Mouse (Mus musculus) ES-E14 (cell line): ENCODE results near the gene Cacna1h. TPM values are rescaled to one million over a fixed set of nuclear protein-coding genes. Genes with fewer than 3 reads are reported as not detected.
A peak's percentile ranks its signal among the peaks of the same experiment; 100 is the strongest.

ENCODE experiments used
- DNase-seq: peaks from one replicate; pipeline ENCODE4 v3.0.0-alpha.2; 2013; ENCODE audit warnings: low read depth, low spot score
- H3K27ac ChIP-seq: 2 replicates; pipeline ENCODE4 v1.5.1; 2012; ENCODE audit warnings: low read depth, mild to moderate bottlenecking, low read length, moderate library complexity, mixed read lengths; ENCODE audit not compliant: poor library complexity, insufficient read depth, severe bottlenecking
- H3K36me3 ChIP-seq: 2 replicates; pipeline ENCODE4 v1.6.1; 2012; ENCODE audit warnings: mild to moderate bottlenecking, low read length, moderate library complexity, mixed read lengths; ENCODE audit not compliant: control insufficient read depth, poor library complexity, insufficient read depth, severe bottlenecking
- H3K4me1 ChIP-seq, 2 experiments: fragments of 150-350 bp in 1 of 2; sonication (generic) in 1 of 2; 2 replicates each; pipeline ENCODE4 v1.6.1; 2012; ENCODE audit warnings: low read length in 2 of 2, mild to moderate bottlenecking in 1 of 2, mixed read lengths in 1 of 2; ENCODE audit not compliant: control insufficient read depth in 2 of 2, insufficient read depth in 2 of 2, poor library complexity in 1 of 2
- H3K4me3 ChIP-seq, 2 experiments: fragments of 150-350 bp in 1 of 2; sonication (generic) in 1 of 2; 2 replicates each; pipeline ENCODE4 v1.5.1; 2012; ENCODE audit warnings: low read length in 2 of 2, low read depth in 1 of 2, mild to moderate bottlenecking in 1 of 2, mixed read lengths in 1 of 2; ENCODE audit not compliant: insufficient read depth in 1 of 2, poor library complexity in 1 of 2, severe bottlenecking in 1 of 2
- H3K9ac ChIP-seq: 2 replicates; pipeline ENCODE4 v1.6.1; 2012; ENCODE audit warnings: low read depth, mild to moderate bottlenecking, low read length, mixed read lengths; ENCODE audit not compliant: poor library complexity, insufficient read depth, severe bottlenecking
- H3K9me3 ChIP-seq: fragments of 150-350 bp; sonication (generic); 2 replicates; pipeline ENCODE4 v1.6.1; 2012; ENCODE audit warnings: low read depth, mild to moderate bottlenecking, low read length; ENCODE audit not compliant: control insufficient read depth, insufficient read depth
- CHD2 ChIP-seq: IDR thresholded peaks from 2 replicates; pipeline ENCODE4 v1.6.1; 2014; ENCODE audit warnings: mild to moderate bottlenecking, low read depth, low read length, inconsistent platforms
- HCFC1 ChIP-seq: IDR thresholded peaks from 2 replicates; pipeline ENCODE4 v1.6.1; 2012; ENCODE audit warnings: low read length, inconsistent platforms, borderline replicate concordance; ENCODE audit not compliant: insufficient read depth
- MAFK ChIP-seq: IDR thresholded peaks from 2 replicates; pipeline ENCODE4 v1.6.1; 2014; ENCODE audit warnings: mild to moderate bottlenecking, low read depth, low read length, inconsistent platforms; ENCODE audit not compliant: insufficient read depth
- ZC3H11A ChIP-seq: IDR thresholded peaks from 2 replicates; pipeline ENCODE4 v1.6.1; 2012; ENCODE audit warnings: low read depth, mild to moderate bottlenecking, inconsistent platforms, low read length, borderline replicate concordance
- ZNF384 ChIP-seq: IDR thresholded peaks from 2 replicates; pipeline ENCODE4 v1.6.1; 2012; ENCODE audit warnings: low read depth, low read length, inconsistent platforms
- in situ Hi-C, 2 experiments: fragments of 600-800 bp; cut with MboI; formaldehyde crosslinking; loops; one replicate each; pipeline ENCODE4 v1.15.1; 2025; ENCODE audit warnings: low sequenced_read_pairs in 2 of 2, inconsistent platforms in 1 of 2; ENCODE audit not compliant: unreplicated experiment in 2 of 2
- total RNA-seq: library from RNA; depleted of rRNA; stranded (reverse); fragments of 300-350 nt; gene quantifications from 2 replicates; pipeline ENCODE4 v1.2.3, GENCODE M21; 2012; rRNA removed

Gene Cacna1h
- total RNA-seq = 2.1 and 5.3 TPM in 2 replicates

DNA sequence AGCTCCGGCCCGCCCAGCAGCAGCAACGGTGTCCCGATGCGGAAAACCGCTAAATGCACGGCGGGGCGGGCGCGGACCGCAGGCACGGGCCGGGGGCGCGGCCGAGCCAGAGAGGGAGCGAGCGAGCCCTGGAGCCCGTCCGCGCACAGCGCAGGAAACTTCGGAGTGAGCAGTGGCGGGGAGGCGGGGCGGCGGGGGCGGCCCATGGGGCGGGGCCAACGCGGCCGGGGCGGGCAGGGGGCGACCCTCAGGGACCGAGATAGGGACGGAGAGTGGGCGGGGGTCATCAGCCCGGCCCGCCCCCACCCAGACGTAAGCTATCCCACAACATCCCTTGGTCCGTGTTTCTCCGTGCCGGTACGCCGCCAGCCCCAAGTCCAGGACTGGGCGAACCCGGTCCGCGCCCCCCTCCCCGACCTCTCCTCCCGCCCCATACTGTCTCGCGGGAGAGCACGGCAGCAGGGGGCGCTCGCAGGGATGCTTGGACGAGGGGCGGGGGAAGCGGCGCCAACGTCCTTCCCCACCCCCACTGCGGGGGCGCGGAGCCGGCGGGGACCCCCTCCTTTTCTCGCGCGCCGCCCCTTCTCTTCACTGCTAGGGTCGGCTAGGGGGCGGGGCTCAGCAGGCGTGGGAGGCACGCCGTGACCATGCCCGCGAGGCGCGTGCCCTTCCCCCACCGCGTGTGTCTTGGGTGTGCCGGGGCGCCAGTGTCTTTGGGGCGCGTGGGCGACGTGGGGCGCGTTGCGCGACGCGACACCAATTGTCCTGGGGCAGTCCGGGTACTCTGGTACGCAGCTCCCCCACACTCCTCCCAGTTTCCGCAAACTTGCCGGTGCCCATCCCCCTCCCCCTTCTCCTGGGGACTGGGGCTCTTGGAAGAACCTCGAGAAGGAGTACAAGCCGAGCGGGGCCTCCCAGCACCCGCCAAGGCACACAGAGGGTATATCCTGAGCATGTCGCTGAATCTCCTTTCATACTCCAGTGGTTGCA lies at the start of gene Cacna1h:
Cacna1h (minus strand) TSS at position 167 of the 990 bp plus-strand sequence.
- no peak within 1 kb of the TSS for H3K27ac ChIP-seq

DNA sequence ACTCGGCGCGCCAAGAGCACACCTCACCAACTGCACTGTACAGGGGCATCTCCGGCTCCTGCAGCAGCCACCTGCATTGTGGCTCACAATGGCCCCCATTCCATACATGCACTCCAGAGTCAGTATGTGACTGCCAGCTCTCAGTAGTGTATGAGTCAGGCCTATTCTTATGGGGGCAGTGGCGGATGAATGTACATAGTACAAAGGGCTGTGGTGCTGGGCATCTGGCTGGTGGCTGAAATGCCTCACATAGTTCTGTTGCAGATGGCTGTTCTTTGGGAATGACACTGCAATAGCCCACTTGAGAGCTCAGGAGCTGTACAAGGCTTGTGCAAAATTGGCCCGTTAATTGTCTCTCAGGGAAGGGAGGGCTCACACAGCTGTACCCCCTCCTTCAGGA lies 48.5 kb upstream of the Cacna1h start:
- no peak for TF ChIP-seq CHD2
- TF ChIP-seq MAFK = no peak
- H3K27ac ChIP-seq = no peak overlapping the region
- DNase-seq = no peak
- no peak overlapping the region for H3K4me3 ChIP-seq
- no peaks in the 10 kb centered on the region for H3K9me3 ChIP-seq
- in situ Hi-C loops = no loop called here
- no peak overlapping the region for H3K9ac ChIP-seq
- no peaks in the 10 kb centered on the region for H3K4me1 ChIP-seq
- H3K36me3 ChIP-seq = no peaks in the 10 kb centered on the region

More for the DNA sequence above, at the start of gene Cacna1h:
- Histone ChIP-seq H3K9ac (peak within 1 kb of the TSS; percentile 73), H3K4me1 (peaks cover 0 to 6% of the 10 kb centered on the region in 2 experiments; a peak in 2 of 4 replicates), H3K36me3 (no peaks in the 10 kb centered on the region), H3K4me3 (peak within 1 kb of the TSS; percentile 83 to 98), H3K9me3 (no peaks in the 10 kb centered on the region)
- peak; percentile 52 for DNase-seq
- in situ Hi-C loops = no loop called here
- no peak for TF ChIP-seq HCFC1
- no peak for TF ChIP-seq ZC3H11A
- no peak for TF ChIP-seq MAFK
- no peak for TF ChIP-seq ZNF384

GRCm38 (mm10) chr17:25480820-25481219 lies 47.2 kb upstream of the Cacna1h start:
- no peak overlapping the region for H3K27ac ChIP-seq
- TF ChIP-seq ZC3H11A (no peak), ZNF384 (no peak), CHD2 (no peak), MAFK (no peak), HCFC1 (no peak)
- H3K9ac ChIP-seq = no peak overlapping the region
- H3K9me3 ChIP-seq = no peaks in the 10 kb centered on the region
- H3K4me3 ChIP-seq = no peak overlapping the region
- in situ Hi-C loops = no loop called here
- H3K36me3 ChIP-seq = no peaks in the 10 kb centered on the region
- DNase-seq = no peak
- H3K4me1 ChIP-seq = no peaks in the 10 kb centered on the region

DNA sequence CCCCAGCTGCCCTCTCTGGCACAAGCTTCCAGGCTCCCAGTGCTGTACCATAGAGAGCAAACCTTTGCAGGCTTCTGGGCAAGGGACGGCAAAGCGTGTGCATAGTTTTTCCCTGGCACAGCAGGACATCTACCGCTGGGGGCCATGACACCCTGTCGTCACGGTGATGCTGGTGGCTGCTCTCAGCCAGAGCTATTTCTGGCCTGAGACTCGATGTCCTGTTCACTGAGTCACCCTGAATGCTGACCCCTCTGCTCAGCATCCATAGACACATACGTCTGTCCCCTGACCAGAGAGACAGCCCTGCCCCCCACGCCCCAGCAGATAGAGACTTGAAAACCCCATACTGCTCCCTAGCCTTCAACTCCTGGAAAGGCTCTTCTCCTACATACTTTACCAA lies 46.6 kb upstream of the Cacna1h start:
- no peaks in the 10 kb centered on the region for H3K4me1 ChIP-seq
- H3K9me3 ChIP-seq = no peaks in the 10 kb centered on the region
- H3K4me3 ChIP-seq = no peak overlapping the region
- H3K9ac ChIP-seq = no peak overlapping the region
- H3K27ac ChIP-seq = no peak overlapping the region
- DNase-seq = no peak
- no peaks in the 10 kb centered on the region for H3K36me3 ChIP-seq
- no peak for TF ChIP-seq ZNF384
- no peak for TF ChIP-seq MAFK
- no peak for TF ChIP-seq CHD2
- no peak for TF ChIP-seq HCFC1
- no peak for TF ChIP-seq ZC3H11A
- in situ Hi-C loops = no loop called here
